Mouse (Mus musculus): ENCODE measurements around the gene Taf7l. TPM values are rescaled to one million over a fixed set of nuclear protein-coding genes. Genes with fewer than 3 reads are reported as not detected.

Taf7l gene
- 0.29 TPM in 1 of 2 replicates, not detected in the other for polyA plus RNA-seq (2015; fragmentation: Nextera tagmentation; extraction: Ambion mirVana)

DNA sequence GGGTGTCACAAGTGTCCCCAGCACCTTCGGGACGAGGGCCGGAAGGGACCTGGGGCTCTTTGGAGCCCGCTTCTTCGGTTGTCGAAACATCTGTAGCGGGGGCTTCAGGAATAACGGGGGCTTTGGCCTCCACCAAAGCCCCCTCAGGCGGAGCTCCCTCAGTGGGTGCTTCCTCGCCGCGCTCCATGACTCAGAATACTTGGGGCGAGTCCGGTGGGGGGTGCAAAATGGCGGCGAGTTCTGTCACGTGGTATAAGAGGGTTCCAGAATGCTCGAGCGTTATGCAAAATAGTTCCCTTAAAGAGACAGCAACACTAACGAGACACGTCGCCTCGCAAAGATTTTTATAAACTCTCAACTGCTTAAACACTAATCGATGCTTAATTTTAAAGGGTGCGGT, at the start of gene Taf7l:
Taf7l (minus strand) TSS at position 201 of the 400 bp plus-strand sequence.
- no peaks in the 10 kb centered on the region for H3K36me3 ChIP-seq (ENCODE audit: control insufficient read depth, insufficient read depth)
- H3K4me2 ChIP-seq (ENCODE audit: low read length): no peak within 1 kb of the TSS
- peaks cover 10% of the 10 kb centered on the region; the same call in 1 of the 2 replicates for H3K9me3 ChIP-seq (ENCODE audit: control insufficient read depth, low read length)
- H3K4me1 ChIP-seq (replicated peaks; ENCODE audit: control insufficient read depth, insufficient read depth, low read length): no peaks in the 10 kb centered on the region
- no peaks in the 10 kb centered on the region for H3K27me3 ChIP-seq (replicated peaks; ENCODE audit: control insufficient read depth, insufficient read depth, low read length)
- H3K4me3 ChIP-seq (replicated peaks; ENCODE audit: low read length): no peak within 1 kb of the TSS
- H3K9ac ChIP-seq (replicated peaks; ENCODE audit: low read depth, low read length): no peak within 1 kb of the TSS
- WGBS: 91% methylated on average over 25 of the region's 25 CpGs
- no peak for ATAC-seq
- no peak within 1 kb of the TSS for H3K27ac ChIP-seq (ENCODE audit: low read length)

DNA sequence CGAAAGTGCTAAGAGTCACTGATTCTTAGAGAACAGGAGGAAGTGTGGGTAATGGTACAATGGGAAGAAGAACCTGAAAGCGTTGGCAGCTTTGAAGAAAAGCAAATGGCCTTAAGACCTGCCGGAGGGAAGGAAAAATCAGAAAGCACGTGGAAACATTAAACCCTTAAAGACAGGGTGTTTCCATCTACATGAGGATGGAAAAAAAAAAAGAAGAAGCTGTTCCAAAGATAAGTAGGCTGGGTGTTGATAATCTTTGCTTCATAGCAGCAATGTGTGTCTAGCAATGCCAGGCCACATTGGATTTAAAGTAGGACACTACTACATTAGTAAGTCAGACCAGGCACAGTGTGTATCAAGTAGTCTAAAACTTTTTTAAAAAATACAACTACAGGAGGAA, 49.0 kb upstream of the Taf7l start:
- Histone ChIP-seq H3K4me2 (ENCODE audit: low read length) (no peak overlapping the region), H3K9me3 (ENCODE audit: control insufficient read depth, low read length) (no peaks in the 10 kb centered on the region), H3K4me1 (replicated peaks; ENCODE audit: control insufficient read depth, insufficient read depth, low read length) (no peaks in the 10 kb centered on the region), H3K9ac (replicated peaks; ENCODE audit: low read depth, low read length) (no peak overlapping the region), H3K27ac (ENCODE audit: low read length) (no peak overlapping the region), H3K36me3 (ENCODE audit: control insufficient read depth, insufficient read depth) (no peaks in the 10 kb centered on the region), H3K4me3 (replicated peaks; ENCODE audit: low read length) (no peak overlapping the region), H3K27me3 (replicated peaks; ENCODE audit: control insufficient read depth, insufficient read depth, low read length) (no peaks in the 10 kb centered on the region)
- no peak for ATAC-seq
- WGBS: 86% methylated on average over 4 of the region's 4 CpGs

DNA sequence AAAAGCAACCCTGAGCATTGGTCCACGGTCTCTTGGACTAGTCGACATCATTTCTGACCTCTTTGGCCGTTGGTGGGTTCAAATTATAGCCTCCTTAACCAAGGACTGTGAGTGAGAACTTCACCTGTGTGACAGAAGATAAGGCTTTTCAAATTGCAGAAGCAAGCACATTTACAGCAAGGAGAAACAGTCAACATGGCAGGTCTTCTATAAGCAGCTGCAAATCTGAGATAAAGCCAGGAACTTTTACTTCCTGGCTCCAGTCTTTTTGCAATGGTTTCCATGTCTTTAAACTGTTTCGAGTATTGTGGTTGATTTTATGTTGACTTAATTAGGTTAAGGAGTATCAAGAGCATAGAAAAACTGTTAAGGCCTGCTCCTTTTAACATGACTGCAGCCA, 47.5 kb upstream of the Taf7l start:
- Histone ChIP-seq H3K9me3 (ENCODE audit: control insufficient read depth, low read length) (no peaks in the 10 kb centered on the region), H3K27ac (ENCODE audit: low read length) (no peak overlapping the region), H3K36me3 (ENCODE audit: control insufficient read depth, insufficient read depth) (no peaks in the 10 kb centered on the region), H3K4me3 (replicated peaks; ENCODE audit: low read length) (no peak overlapping the region), H3K4me1 (replicated peaks; ENCODE audit: control insufficient read depth, insufficient read depth, low read length) (no peaks in the 10 kb centered on the region), H3K27me3 (replicated peaks; ENCODE audit: control insufficient read depth, insufficient read depth, low read length) (no peaks in the 10 kb centered on the region), H3K4me2 (ENCODE audit: low read length) (no peak overlapping the region), H3K9ac (replicated peaks; ENCODE audit: low read depth, low read length) (no peak overlapping the region)
- no peak for ATAC-seq
- 77% methylated on average over 4 of the region's 4 CpGs for WGBS

DNA sequence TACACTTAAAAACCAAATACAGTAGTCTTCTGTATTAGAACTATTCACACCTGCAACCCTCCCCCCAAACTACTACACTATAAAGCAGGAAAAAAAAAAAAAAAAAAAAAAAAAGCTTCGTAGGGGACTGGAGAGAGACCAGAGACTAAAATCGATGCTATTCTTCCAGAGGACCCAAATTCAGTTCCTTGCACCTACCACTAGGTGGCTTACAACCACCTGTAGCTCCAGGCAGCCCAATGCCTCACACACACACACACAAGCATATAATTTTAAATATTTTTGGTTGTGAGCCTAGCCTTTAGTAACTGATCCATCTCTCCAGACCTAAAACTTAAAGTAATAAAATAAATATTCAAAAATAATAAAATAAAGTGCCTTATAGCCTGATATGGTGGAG, 33.2 kb upstream of the Taf7l start:
- Histone ChIP-seq H3K4me2 (ENCODE audit: low read length) (no peak overlapping the region), H3K4me3 (replicated peaks; ENCODE audit: low read length) (no peak overlapping the region), H3K9me3 (ENCODE audit: control insufficient read depth, low read length) (no peaks in the 10 kb centered on the region), H3K27me3 (replicated peaks; ENCODE audit: control insufficient read depth, insufficient read depth, low read length) (no peaks in the 10 kb centered on the region), H3K27ac (ENCODE audit: low read length) (no peak overlapping the region), H3K9ac (replicated peaks; ENCODE audit: low read depth, low read length) (no peak overlapping the region), H3K36me3 (ENCODE audit: control insufficient read depth, insufficient read depth) (no peaks in the 10 kb centered on the region), H3K4me1 (replicated peaks; ENCODE audit: control insufficient read depth, insufficient read depth, low read length) (no peaks in the 10 kb centered on the region)
- ATAC-seq: no peak
- 50% methylated on average over 1 of the region's 2 CpGs for WGBS

DNA sequence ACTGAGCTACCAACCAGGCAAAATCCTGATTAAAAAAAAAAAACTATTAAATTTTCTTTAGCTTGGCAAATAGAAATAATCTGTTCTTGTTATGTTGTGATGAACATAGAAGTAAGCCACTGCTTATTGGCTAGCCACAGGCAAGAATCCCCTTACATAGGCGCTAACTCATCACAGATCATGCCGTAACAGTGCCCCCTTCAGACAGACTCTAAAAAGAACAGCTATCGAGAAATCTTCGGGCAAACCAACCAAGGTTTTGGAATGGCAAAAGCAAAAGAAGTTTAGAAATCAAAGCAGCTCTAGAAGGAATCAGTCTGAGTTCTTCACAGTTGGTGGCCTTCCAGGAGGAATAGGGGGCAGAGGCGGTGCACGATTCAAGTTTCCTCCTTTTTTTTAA, 31.7 kb upstream of the Taf7l start:
- WGBS: 75% methylated on average over 6 of the region's 6 CpGs
- Histone ChIP-seq H3K27ac (ENCODE audit: low read length) (no peak overlapping the region), H3K9me3 (ENCODE audit: control insufficient read depth, low read length) (no peaks in the 10 kb centered on the region), H3K4me1 (replicated peaks; ENCODE audit: control insufficient read depth, insufficient read depth, low read length) (no peaks in the 10 kb centered on the region), H3K4me3 (replicated peaks; ENCODE audit: low read length) (no peak overlapping the region), H3K27me3 (replicated peaks; ENCODE audit: control insufficient read depth, insufficient read depth, low read length) (no peaks in the 10 kb centered on the region), H3K9ac (replicated peaks; ENCODE audit: low read depth, low read length) (no peak overlapping the region), H3K36me3 (ENCODE audit: control insufficient read depth, insufficient read depth) (no peaks in the 10 kb centered on the region), H3K4me2 (ENCODE audit: low read length) (no peak overlapping the region)
- ATAC-seq: no peak

DNA sequence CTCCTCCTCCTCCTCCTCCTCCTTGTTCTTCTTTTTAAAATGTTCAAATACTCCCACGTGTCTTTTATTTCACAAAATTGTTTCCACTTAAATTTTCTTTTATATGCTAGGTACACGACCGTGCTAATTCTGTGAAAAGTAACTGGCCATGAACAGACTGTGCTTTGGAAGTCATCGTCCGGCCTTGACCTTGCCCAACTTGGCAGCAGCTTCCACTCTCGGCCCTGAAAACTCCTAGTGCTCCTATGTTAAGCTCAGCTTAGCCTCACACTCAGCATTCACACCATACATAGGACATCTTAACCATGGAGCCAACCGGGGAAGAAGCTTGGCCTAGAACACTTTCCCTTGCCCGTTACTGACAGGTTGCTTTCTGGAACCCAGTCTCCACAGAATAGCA, 24.4 kb upstream of the Taf7l start:
- Histone ChIP-seq H3K4me1 (replicated peaks; ENCODE audit: control insufficient read depth, insufficient read depth, low read length) (no peaks in the 10 kb centered on the region), H3K4me3 (replicated peaks; ENCODE audit: low read length) (no peak overlapping the region), H3K36me3 (ENCODE audit: control insufficient read depth, insufficient read depth) (no peaks in the 10 kb centered on the region), H3K9ac (replicated peaks; ENCODE audit: low read depth, low read length) (no peak overlapping the region), H3K27ac (ENCODE audit: low read length) (no peak overlapping the region), H3K27me3 (replicated peaks; ENCODE audit: control insufficient read depth, insufficient read depth, low read length) (no peaks in the 10 kb centered on the region), H3K4me2 (ENCODE audit: low read length) (no peak overlapping the region), H3K9me3 (ENCODE audit: control insufficient read depth, low read length) (no peaks in the 10 kb centered on the region)
- no peak for ATAC-seq
- WGBS: 90% methylated on average over 8 of the region's 8 CpGs

DNA sequence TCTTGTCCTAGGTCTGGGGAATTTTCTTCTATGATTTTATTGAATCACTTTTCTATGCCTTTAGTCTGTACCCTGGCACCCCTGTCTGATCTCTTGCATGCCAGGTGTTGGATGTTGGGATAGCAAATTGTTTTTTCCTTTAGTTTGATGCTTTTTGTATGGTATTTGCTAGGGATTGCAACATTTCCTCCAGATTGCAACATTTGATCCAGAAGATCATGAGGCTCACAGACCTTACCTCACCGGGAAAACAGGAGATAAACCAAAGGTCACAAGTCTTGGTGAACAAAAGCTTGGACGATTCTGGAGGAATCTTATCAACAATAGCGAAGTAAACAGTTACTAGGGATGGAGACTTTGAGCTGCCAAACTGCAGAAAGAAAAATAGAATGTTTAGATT, 5.4 kb upstream of the Taf7l start:
- ATAC-seq: no peak
- WGBS: 67% methylated on average over 3 of the region's 3 CpGs

DNA sequence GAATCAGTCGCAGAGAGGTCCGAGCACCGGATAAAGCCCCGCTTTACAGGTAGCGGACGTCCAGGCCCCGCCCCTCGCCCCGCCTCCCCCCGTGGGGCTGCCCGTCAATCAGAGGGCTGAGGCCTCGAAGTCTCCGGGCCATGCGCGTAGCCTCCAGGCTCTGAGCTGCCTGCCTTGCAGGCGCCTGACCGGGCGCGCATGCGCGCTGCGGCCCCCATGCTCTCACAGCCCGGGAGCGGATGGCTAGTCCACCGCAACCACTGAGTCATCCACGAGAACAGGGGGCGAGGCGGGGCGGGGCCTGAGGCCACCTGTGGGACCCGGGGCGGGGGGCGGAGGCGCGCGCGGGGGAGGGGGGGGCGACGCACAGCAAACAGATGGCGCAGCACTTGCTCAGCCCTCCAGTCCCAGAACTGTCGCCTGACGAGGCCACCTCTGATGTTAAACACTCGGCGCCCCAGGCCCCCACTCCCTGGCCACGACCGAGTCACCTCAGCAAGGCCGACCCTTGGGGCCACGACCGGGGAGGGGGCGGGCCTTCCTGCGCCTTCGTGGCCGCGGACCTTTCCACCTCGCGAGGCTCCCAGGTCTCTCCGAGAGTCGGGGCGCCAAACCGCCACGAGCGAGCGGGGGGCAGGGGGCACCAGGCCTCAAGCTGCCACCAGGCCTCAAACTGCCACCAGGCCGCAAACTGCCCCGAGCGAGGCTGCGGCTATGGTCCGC, 1.1 kb downstream of the Taf7l start:
- H3K9ac ChIP-seq (replicated peaks; ENCODE audit: low read depth, low read length): no peak overlapping the region

More for the DNA sequence above, 5.4 kb upstream of the Taf7l start:
- no peak overlapping the region for H3K27ac ChIP-seq (ENCODE audit: low read length)
- no peak overlapping the region for H3K4me2 ChIP-seq (ENCODE audit: low read length)
- no peaks in the 10 kb centered on the region for H3K4me1 ChIP-seq (replicated peaks; ENCODE audit: control insufficient read depth, insufficient read depth, low read length)
- no peak overlapping the region for H3K9ac ChIP-seq (replicated peaks; ENCODE audit: low read depth, low read length)
- H3K36me3 ChIP-seq (ENCODE audit: control insufficient read depth, insufficient read depth): no peaks in the 10 kb centered on the region
- H3K4me3 ChIP-seq (replicated peaks; ENCODE audit: low read length): no peak overlapping the region
- no peaks in the 10 kb centered on the region for H3K9me3 ChIP-seq (ENCODE audit: control insufficient read depth, low read length)
- H3K27me3 ChIP-seq (replicated peaks; ENCODE audit: control insufficient read depth, insufficient read depth, low read length): no peaks in the 10 kb centered on the region

DNA sequence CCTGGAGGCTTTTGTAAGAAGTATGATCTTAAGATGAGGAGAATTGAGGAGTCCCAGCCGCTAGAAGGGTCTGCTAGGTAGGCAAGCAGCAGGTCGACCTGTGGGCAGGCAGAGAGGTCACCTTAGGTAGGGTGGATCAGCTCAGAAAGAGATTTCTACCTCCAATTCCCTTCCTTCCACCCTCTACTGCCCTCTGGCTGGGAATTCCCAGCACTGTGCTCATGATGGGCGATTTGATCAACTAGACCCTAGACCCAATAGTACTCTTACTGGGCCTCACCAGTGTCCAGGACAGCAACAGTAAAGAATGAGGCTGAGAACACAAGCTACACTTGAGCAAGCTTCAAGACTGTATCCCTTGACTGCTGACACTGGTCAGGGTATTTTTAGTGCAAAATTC, 49.0 kb downstream of the Taf7l start:
- Histone ChIP-seq H3K27me3 (replicated peaks; ENCODE audit: control insufficient read depth, insufficient read depth, low read length) (no peaks in the 10 kb centered on the region), H3K36me3 (ENCODE audit: control insufficient read depth, insufficient read depth) (no peaks in the 10 kb centered on the region), H3K9me3 (ENCODE audit: control insufficient read depth, low read length) (no peaks in the 10 kb centered on the region), H3K4me3 (replicated peaks; ENCODE audit: low read length) (no peak overlapping the region), H3K9ac (replicated peaks; ENCODE audit: low read depth, low read length) (no peak overlapping the region), H3K27ac (ENCODE audit: low read length) (no peak overlapping the region), H3K4me2 (ENCODE audit: low read length) (no peak overlapping the region), H3K4me1 (replicated peaks; ENCODE audit: control insufficient read depth, insufficient read depth, low read length) (no peaks in the 10 kb centered on the region)
- no peak for ATAC-seq
- WGBS: 44% methylated on average over 3 of the region's 3 CpGs

More for the DNA sequence above, 1.1 kb downstream of the Taf7l start:
- no peak overlapping the region for H3K27ac ChIP-seq (ENCODE audit: low read length)
- no peaks in the 10 kb centered on the region for H3K36me3 ChIP-seq (ENCODE audit: control insufficient read depth, insufficient read depth)
- WGBS: 77% methylated on average over 39 of the region's 67 CpGs
- no peaks in the 10 kb centered on the region for H3K27me3 ChIP-seq (replicated peaks; ENCODE audit: control insufficient read depth, insufficient read depth, low read length)
- ATAC-seq: no peak
- no peak overlapping the region for H3K4me3 ChIP-seq (replicated peaks; ENCODE audit: low read length)
- H3K9me3 ChIP-seq (ENCODE audit: control insufficient read depth, low read length): peaks cover 10% of the 10 kb centered on the region; the same call in 1 of the 2 replicates
- no peaks in the 10 kb centered on the region for H3K4me1 ChIP-seq (replicated peaks; ENCODE audit: control insufficient read depth, insufficient read depth, low read length)
- no peak overlapping the region for H3K4me2 ChIP-seq (ENCODE audit: low read length)

DNA sequence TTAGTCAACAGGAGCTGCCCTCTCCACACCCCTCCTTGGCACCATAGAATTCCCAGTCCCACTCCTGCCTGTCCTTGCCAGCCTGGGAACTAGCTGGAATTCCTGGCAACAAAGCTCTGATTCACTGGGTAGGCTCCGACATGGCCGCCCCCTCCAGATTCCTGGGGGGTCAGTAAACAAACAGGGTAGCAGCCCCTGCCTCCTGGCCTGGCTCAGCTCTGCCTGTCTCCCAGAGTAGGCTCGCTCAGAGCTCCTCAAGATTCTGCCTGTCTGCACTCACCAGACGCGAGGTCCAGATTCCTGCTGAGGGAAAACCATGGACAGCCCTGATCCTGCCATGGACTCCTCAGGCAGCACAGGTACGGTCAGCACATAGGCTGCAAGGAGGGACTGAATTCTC, 49.5 kb downstream of the Taf7l start:
- Histone ChIP-seq H3K27ac (ENCODE audit: low read length) (no peak overlapping the region), H3K4me2 (ENCODE audit: low read length) (no peak overlapping the region), H3K4me1 (replicated peaks; ENCODE audit: control insufficient read depth, insufficient read depth, low read length) (no peaks in the 10 kb centered on the region), H3K27me3 (replicated peaks; ENCODE audit: control insufficient read depth, insufficient read depth, low read length) (no peaks in the 10 kb centered on the region), H3K36me3 (ENCODE audit: control insufficient read depth, insufficient read depth) (no peaks in the 10 kb centered on the region), H3K9me3 (ENCODE audit: control insufficient read depth, low read length) (no peaks in the 10 kb centered on the region), H3K9ac (replicated peaks; ENCODE audit: low read depth, low read length) (no peak overlapping the region), H3K4me3 (replicated peaks; ENCODE audit: low read length) (no peak overlapping the region)
- ATAC-seq: no peak
- WGBS: 60% methylated on average over 6 of the region's 6 CpGs

Measured in forebrain, embryonic 16.5 days (tissue).